Mouse (Mus musculus) NIH3T3 (cell line): ENCODE data around the gene Mdh1b.

Experiments used
- DNase-seq: peaks from one replicate; pipeline ENCODE4 v3.0.0-alpha.2; 2012; ENCODE audit warnings: low read depth

Gene Mdh1b

DNA sequence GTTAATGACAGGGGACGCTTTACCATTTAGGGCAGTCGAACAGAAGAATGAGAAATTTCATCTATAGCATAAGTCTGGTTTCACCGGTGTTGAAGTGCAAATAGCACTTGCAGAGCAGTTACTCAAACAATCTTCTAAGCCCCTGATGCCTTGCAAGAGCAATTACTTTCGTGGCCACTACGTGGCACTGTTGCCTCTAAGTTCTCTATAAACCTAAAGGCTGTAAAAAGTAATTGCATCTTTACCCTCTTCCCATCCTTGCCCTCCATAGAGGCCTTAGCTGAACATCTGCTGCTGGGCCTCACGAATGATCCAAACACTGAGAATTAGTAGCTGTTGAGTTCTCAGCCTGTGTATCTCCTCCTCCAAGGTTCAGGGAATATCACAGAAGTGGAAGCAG, 72.1 kb downstream of the Mdh1b start:
- peak; percentile 91 for DNase-seq
